Mouse (Mus musculus): ENCODE measurements around the gene Camk2g.
"Not testable (repeated sequence)": the region's sequence is repeated elsewhere in the genome, so short reads cannot be mapped to it uniquely, and the experiment has no call there.

The Camk2g gene

DNA sequence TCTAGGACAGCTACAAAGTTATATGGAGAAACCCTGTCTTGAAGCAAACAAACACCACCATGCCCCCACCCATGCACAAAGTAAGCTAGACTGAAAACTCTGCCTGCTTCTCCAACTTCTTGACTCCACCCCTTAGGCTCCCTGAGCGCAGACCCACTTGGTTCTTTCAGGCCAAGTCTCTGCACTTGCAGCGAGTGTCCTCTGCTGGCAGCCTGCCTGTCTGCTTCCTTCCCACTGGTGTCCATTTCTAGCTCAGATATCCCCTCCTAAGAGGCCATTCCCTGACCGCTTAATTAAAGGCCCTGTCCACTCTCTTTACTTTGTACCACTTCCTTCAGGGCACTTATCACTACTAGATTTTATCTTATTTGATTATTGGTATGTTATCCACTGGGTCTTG, 50.3 kb downstream of the Camk2g start:
- CTCF ChIA-PET: interaction anchor here (0.6 kb wide), 1 partner anchor 198 kb away, joined by 4 read pairs; no protein-coding TSS in a partner anchor

DNA sequence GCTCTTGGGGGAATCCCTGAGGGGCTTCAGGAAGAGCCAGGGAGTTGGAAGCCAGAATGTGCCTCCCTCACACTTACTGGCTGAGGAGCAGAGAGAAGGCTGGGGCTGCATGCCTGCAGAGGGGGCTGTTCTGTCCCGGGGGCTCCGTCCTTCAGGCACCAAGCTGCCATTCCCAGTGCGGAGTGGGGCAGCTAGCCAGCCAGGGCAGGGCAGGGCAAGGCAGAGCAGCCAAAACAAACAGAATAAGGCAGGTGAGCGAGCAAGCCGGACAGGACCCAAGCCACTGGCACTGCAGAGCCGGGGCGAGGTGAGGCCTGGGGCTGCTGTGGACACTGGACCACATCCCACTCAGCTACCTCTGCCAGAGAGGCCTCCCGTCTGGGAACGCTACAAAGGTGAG, 52.6 kb downstream of the Camk2g start:
- CTCF ChIA-PET: no interaction called here

DNA sequence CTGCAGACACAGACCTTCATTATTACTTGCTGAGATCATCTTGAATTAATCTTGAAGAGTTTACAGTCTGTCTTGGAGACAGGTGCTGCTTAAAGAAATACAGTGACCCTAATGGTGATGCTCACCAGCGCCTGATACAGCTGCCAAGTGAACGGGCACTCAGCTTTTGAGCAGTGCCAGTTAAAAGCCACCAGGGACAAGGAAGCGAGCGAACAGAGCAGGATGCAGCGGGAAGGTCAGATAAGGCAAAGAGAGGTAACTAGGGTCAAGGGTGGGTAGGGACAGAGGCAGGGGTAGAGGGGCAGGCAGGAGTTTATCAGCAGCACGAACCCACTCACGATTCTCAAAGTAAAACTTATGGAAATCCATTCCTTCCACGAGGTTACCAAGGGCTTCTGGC, 55.4 kb downstream of the Camk2g start:
- CTCF ChIA-PET: no interaction called here

DNA sequence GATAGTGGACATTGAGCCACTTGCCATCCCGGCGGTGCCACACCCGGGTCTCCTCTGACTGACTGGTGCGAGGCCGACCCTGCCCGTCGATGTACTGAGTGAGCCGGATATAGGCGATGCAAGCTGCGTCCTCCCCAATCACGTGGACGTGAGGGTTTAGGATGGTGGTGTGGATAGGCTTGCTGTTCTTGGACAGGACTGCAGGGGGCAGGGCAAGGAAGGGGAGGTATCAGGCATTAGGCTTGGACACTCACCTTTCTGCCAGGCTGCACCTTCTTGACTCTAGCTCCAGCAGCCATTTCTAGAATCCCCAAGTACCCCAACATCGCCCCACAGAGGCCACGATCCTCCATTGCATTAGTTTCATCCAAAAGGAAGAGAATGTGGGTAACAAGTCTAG, 56.6 kb downstream of the Camk2g start:
- CTCF ChIA-PET: no interaction called here

DNA sequence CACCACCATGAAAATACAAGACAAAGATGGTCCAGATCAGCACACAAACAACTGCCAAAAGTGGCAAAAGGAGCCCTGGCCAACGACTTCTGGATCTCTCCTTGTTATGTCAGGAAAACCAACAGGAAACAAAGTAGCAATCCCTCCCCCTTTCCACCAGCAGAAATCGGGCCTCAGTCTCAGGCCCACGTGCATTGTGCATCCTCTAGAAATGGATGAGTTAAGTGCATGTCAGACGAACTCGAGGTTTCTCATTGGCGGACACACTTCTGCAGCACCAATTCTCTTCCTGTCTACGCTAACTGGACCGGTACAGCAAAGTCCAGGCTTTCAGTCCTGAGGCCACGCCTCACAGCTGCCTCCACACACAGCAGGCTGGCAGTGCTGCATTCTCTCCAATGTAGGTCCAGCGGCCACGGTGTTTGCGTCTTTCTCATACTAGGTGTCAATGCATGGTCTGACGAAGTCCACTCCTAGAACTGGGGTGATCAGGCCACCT, 57.9 kb downstream of the Camk2g start:
- CTCF ChIA-PET: no interaction called here

DNA sequence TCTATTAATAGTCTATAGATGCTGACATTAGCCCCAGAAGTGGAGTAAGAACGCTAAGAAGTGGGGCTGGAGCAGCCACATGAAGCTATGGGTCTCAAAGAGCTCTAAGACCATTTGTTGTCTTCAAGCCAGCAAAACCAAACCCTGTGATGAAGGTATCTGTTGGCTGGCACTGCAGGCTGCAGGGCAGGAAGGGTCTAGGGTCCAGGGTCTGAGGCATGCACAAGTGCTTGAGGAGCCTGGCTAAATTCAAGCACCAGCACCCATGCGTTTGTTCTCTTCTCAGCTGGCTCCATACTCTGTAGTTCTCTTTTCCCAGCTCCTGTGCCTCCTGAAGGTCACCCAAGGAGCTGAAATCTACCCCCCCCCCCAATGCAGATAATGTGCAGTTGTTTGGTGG, 58.8 kb downstream of the Camk2g start:
- CTCF ChIA-PET: no interaction called here

DNA sequence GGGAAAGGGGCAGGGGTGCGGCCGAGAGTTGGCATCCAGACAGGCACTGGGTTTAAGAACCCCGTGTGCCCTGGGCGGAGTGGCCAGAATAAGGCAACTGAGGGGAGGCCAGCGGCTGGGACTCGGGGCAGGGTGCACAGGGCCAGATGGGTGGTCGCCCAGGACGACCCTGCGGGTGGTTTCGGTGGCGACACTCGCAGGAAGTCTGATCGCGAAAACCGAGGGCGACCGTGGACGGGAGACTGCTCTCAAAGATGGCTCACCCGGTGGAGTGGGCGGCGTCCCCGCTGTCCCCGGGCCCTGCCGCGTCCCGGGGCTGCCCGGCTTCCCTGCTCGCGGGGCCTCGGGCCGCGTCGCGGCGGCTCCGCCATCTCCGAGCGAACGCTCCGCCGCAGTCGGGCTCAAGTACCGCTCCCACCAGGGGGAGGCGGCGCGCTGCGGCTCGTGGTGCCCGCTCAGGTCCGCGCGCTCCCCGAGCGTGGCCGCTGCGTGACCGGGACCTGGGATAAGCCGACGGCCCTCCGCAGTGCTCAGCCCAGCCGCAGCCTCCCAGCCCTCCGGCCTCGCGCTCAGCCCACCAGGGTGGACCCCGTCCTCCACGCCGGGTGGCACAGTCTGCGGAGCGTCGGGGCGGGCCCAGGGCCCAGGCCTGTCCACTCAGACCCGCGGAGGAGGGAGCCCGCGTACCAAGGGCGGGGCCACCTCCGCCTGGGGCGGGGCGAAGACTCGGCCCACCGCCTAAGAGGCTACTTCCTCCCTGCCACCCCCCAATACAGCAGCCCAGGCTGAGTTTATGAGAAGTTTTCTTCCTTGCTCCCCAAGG, 59.7 kb downstream of the Camk2g start, which contains the start of gene Ndst2:
TSS of gene Ndst2 (minus strand) at position 611 of the 823 bp plus-strand sequence.
- CTCF ChIA-PET: no interaction called here

DNA sequence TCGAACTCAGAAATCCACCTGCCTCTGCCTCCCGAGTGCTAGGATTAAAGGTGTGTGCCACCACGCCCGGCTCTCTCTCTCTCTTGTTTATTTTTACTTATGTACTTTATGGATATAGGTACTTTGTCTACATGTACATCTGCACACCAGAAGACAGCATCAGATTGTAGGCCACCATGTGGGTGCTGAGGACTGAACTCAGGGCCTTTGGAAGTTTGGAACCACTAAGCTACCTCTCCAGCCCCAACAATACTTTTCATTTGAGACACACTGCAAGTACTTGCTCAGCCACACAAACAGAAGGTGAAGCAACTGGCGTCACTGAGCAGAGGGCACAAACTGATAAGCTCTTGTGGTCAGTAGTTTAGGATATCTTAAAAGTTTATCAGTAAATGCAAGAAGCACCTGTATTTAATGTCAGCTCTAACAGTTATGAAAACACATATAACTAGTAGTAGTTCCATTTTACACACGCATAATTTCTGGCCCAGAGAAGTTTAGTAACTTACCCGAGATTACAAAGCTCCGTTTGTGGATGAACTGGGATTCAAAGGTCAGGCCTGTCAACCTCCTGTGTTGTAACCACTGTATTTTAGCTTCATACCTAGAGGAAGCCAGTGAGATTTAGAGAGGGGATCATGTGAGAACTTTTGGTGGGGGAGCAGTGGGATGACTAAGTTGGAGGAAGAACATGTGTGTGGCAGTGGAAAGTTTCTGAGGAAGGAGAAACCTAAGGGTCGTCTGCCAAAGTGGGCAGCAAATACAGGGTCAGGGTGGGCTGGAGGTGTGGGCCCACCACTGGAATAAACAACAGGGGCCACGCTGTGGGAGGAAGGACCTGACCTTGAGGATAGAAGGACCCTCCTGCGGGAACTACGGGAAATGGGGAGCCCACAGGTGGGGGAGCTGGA, 60.6 kb downstream of the Camk2g start:
- CTCF ChIA-PET: no interaction called here

DNA sequence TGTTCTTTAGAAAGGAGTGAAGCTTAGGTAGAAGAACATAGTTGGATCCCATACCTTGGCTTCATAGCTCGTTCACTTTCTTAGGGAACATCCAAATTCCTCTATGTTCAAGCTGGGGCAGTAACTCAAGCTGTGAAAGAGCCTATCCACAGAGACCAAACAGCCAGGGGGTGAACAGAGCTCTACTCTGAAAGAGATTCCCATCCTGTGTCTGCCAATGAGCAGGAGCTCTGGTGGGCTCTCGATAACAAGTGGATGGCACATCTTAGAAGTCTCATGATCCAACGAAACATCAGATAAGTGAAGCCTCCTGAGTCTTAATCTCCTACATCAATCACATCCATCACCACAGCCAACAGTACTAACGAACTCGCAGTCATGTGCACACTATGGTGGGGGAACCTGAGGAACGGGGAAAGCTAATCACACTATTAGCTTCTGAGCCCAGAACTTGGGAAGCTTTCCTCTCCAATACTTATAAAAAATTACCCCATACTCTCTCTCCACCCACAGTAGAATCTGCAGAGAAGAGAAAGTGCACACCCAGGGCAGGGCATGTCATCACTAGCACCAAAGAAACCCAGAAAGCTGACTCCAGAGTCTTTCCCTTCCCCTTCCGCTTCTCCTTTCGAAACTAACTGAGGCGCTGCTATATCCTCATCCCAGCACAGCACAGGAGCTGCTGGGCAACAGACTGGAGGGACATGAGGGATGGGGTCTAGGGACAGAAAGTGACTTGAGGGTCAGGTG, 62.9 kb downstream of the Camk2g start:
- CTCF ChIA-PET: no interaction called here

DNA sequence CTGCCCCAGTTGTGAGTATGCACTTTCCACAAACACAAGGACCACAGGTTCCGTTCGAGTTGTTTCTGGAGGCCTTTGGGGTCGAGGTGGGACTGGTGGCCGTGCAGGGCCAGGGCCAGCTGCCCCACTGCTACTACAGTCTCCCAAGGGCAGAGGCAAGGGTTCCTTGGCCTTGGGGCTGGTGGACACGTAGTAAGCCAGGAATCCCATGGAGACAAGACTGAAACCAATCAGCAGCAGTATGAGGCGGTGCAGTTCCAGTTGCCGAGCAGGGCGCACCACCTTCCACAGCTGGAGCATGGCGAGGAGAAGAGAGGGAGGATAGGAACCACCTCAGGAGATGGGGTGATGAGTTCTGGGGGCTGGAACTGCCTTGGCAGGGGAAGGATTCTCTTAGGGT, 64.0 kb downstream of the Camk2g start:
- CTCF ChIA-PET: no interaction called here

DNA sequence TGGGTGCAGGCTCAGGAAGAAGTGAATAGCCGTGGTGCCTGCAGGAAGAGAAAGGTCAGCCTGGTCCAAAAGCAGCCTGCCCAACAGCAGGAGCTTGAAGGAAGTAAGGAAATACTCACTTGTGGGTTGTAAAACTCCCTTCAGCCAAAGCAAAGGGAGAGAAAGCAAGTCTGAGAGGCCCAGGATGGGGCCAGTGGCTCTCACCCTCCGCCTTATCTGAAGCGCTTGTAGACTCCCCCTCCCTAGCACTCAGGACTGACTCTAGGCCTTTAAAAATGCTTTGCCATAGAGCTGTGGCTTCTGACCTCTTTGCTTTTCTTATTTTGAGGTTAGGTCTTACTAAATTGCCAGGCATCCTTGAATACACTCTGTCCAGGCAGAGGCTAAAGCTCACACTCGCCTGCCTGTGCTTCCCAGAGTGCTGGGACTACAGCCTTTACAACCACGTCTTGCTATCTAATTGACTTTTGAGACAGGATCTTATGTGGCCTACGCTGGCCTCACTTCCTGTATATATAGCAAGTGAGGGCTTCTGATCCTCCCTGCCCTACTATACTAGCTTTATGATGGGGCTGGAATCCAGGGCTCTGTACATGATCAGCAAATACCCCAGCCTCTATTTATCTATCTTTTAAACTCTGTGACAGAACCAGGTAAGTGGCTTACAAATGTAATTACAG, 68.1 kb downstream of the Camk2g start:
- CTCF ChIA-PET: no interaction called here

DNA sequence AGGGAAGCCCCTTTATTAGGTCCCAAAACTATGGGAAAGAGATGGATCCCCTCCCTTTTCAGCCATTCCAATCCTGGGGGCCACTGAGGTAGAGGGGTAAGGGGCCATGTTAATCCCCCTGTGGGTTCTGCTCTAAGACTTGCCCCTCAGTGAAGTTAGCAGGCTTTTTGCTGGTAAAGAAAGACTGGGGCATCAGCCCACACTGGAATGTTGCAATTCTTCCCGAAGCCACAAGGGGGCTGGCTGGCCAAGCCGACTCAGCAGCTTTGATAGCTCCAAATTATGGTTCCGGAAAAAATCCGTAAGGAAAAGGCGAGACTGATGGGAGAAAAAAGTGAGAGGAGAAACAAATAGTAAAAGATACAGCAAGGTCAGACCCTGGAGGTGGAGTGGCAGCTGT, 69.8 kb downstream of the Camk2g start:
- CTCF ChIA-PET: no interaction called here

DNA sequence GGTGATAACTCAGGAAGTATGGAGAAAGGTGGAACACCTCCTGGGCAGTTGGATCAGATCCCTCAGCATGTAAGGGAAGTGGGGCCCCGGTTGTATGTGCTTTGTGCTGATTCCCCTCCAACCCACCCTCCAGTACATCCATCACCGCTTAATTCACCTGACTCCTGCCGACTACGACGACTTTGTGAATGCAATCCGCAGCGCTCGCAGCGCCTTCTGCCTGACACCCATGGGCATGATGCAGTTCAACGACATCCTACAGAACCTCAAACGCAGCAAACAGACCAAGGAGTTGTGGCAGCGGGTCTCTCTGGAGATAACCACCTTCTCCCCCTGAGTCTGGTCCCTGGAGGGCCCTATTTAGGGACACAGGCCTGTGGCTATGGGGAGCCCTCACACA, 70.9 kb downstream of the Camk2g start:
- CTCF ChIA-PET: no interaction called here

DNA sequence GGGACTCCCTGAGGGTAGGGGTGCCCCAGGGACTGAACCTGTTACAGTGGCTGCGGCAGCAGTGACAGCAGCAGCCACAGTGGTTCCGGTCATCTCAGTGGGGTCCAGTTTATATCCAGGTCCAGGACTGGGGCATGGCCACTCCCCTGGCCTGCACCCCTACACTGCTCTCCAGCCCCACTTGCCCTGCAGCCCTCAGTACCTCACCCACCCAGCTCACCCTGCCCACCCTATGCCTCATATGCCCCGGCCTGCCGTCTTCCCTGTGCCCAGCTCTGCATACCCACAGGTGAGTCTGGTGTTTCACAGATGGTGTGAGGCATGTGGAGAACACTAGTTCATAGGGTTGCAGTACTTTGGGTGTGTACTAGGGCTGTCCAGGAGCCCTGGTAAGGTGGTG, 72.5 kb downstream of the Camk2g start:
- CTCF ChIA-PET: interaction anchor here (0.7 kb wide), 1 partner anchor 47 kb away, joined by 6 read pairs; no protein-coding TSS in a partner anchor

DNA sequence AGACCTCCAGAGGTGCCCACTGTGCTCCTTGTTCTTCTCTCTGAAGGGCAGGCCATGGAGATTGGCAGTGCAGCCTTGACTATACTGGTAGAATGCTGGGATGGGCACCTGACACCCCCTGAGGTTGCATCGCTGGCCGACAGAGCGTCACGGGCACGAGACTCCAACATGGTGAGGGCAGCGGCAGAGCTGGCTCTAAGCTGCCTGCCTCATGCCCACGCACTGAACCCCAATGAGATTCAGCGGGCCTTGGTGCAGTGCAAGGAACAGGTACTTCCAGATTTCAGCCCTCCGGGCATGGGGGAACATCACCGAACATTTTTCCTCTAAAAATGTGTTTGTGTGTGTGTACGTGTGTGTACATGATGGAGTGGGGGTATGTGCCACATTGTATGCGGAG, 74.1 kb downstream of the Camk2g start:
- CTCF ChIA-PET: no interaction called here

DNA sequence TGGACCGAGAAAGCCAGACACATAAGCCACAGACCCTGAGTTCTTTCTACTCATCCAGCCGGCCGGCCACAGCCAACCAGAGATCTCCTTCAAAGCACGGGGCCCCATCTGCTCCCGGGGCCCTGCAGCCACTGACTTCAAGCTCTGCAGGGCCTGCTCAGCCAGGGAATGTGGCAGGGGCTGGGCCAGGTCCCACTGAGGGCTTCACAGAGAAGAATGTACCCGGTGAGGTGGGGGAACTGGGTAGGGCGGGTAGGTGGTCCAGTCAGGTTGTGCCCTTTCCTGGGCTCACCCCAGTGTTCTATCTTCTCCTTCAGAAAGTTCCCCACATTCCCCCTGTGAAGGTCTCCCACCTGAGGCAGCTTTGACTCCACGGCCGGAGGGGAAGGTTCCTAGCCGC, 75.4 kb downstream of the Camk2g start:
- CTCF ChIA-PET: no interaction called here

DNA sequence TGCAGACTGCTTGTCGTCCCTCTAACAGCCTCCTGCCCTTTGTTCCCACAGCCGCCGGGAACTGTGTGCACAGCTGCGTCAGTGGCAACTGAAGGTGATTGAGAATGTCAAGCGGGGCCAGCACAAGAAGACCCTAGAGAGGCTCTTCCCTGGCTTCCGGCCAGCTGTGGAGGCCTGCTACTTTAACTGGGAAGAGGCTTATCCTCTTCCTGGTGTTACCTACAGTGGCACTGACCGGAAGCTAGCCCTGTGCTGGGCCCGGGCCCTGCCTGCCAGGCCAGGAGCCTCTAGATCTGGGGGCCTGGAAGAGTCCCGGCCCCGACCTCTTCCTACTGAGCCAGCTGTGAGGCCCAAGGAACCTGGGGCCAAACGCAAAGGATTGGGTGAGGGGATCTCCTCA, 80.1 kb downstream of the Camk2g start:
- CTCF ChIA-PET: interaction anchor here (0.6 kb wide), 1 partner anchor 9 kb away, joined by 3 read pairs; no protein-coding TSS in a partner anchor

DNA sequence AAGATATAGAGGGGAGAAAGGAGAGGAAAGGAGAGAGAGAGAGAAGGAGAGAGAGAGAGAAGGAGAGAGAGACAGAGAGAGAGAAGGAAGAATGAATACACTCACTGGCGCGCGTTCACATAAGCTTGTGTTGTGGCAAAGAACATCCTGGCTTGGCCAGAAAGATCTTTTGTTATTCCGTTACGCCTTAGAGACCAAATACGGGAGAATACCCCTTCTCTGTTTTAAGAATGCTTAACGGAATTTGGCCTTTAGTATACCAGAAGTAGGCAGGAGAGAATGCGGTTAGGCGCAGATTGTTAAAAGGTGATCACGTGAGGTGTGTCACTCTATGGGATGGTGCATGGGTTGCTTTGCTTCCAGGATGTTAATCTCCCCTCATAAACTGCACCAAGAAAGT, 85.6 kb downstream of the Camk2g start:
- CTCF ChIA-PET: no interaction called here

DNA sequence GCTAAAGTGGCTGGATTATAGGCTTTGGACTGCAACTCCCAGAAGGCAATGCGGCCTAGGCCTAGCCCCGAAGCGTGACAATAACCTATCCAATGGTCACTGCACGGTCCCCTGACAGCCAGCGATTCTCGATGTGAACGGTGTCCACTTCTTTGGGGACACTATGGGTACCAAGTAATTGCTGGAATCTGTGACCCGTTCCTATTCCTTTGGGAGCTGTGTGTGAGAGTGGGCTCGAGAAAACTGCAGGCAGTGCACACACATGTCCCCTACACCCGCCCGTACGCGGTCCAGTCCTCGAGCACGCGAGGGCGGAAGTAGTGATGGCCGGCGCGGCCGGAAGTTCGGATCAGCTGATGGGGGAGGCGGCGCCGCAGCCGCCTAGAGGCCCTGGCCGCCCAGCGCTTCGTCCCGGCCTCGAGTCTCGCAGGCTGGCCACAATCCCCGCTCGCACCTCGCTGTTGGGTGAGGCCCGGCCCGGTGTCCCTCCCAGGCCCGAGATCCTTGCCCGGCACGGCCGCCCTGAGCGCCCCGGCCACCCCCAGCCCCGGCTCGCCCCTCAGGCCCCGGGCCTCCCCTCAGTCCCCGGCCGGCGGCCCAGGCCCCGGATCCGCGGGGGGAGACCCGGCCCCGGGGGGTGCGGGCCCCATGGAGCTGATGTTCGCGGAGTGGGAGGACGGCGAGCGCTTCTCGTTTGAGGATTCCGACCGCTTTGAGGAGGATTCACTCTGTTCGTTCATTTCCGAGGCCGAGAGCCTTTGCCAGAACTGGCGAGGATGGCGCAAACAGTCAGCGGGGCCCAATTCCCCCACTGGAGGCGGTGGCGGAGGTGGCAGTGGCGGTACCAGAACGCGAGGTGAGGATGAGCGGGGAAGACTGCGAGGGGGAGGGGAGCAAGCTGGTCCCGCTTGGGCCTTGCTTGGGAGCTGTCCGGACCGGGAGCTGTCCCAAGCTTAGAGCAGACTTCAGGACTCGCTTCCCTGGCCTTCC, 86.4 kb downstream of the Camk2g start, which contains the start of gene Zswim8:
TSS of gene Zswim8 (plus strand) at position 352 of the 990 bp plus-strand sequence.
- CTCF ChIA-PET: no interaction called here

DNA sequence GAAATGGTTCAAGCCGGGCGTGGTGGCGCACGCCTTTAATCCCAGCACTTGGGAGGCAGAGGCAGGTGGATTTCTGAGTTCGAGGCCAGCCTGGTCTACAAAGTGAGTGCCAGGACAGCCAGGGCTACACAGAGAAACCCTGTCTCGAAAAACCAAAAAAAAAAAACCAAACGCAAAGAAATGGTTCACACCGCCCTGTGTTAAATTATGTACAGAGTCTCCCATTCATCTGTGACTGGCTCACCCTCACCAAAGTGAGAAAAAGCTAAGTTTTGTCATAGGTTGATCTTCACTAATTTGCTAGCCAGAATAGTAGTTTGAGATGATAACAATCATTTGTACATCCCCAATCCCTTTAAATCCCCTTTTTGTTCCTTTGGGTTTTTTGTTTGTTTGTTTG, 90.4 kb downstream of the Camk2g start:
- CTCF ChIA-PET: not testable (repeated sequence)

Data from spleen, embryonic (tissue).